Mouse (Mus musculus): Measurements from ENCODE around the gene Gm20388. TPM values are rescaled to one million over a fixed set of nuclear protein-coding genes. Genes with fewer than 3 reads are reported as not detected.

Gm20388 gene
- total and polyA plus RNA-seq, 2 experiments from 2014 or later, result 17.3 TPM; not detected in 1

DNA sequence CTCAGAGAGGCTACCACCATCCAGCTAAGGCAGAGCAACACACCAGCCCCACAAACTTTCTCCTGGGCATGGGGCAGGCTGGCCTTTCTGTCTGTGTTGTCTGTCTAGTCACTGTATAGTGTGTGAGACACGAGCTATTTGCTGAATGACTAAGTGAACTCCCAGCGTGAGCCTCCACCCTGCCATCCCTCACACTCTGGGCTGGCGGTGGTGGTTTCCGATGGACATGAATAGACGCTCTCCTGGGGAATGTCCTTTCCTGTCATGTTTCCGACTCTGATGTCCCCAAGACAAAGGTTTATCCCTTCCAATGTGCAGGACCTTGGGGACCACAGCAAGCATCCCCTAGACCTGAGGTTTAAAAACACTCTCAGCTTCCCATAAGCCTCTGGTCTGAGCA, 1057.7 kb downstream of the Gm20388 start:
- 37% methylated on average over 6 of the region's 6 CpGs for WGBS
- Histone ChIP-seq H3K4me1 (ENCODE audit: control insufficient read depth, insufficient read depth) (peaks cover 13% of the 10 kb centered on the region; the same call in 1 of the 2 replicates), H3K4me3 (ENCODE audit: low read depth, low read length) (no peak overlapping the region), H3K36me3 (replicated peaks; ENCODE audit: control insufficient read depth, insufficient read depth, low read length) (no peaks in the 10 kb centered on the region), H3K9me3 (replicated peaks; ENCODE audit: control insufficient read depth, low read length) (no peaks in the 10 kb centered on the region), H3K9ac (replicated peaks; ENCODE audit: low read depth, low read length) (no peak overlapping the region), H3K27ac (ENCODE audit: low read depth) (no peak overlapping the region), H3K27me3 (ENCODE audit: control insufficient read depth, insufficient read depth, low read length) (peaks cover 38% of the 10 kb centered on the region), H3K4me2 (ENCODE audit: low read depth, low read length) (no peak overlapping the region)
- no peak for TF ChIP-seq CTCF (IDR thresholded peaks at IDR 0.05; ENCODE audit: low read depth)
- no peak for TF ChIP-seq EP300 (IDR thresholded peaks at IDR 0.05; ENCODE audit: low read depth)
- DNase-seq (ENCODE audit: low spot score) (no peak), ATAC-seq (ENCODE audit: insufficient read depth, low read depth) (no peak)

DNA sequence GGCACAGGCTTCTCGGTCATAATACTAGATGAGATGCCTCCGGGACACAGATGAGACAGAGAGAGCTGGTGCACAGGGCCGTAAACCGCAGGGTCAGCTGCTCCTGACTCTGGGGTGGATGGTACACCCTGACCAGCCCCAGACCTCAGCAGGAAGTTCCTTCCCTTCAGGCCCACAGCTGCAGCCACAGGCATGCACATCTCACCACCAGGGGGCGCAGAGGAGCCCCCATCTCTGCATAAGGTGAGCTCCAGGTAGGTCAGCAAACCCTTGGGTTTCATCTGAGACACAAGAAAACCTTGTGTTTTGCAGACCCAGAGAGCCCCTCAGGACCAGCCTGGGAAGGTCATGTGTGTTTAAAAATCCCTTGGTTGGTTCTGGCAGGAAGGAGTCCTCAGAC, 1059.7 kb downstream of the Gm20388 start:
- Histone ChIP-seq H3K36me3 (replicated peaks; ENCODE audit: control insufficient read depth, insufficient read depth, low read length) (no peaks in the 10 kb centered on the region), H3K4me3 (ENCODE audit: low read depth, low read length) (no peak overlapping the region), H3K9ac (replicated peaks; ENCODE audit: low read depth, low read length) (no peak overlapping the region), H3K4me1 (ENCODE audit: control insufficient read depth, insufficient read depth) (peaks cover 13% of the 10 kb centered on the region; the same call in 1 of the 2 replicates), H3K9me3 (replicated peaks; ENCODE audit: control insufficient read depth, low read length) (no peaks in the 10 kb centered on the region), H3K4me2 (ENCODE audit: low read depth, low read length) (no peak overlapping the region), H3K27ac (ENCODE audit: low read depth) (no peak overlapping the region), H3K27me3 (ENCODE audit: control insufficient read depth, insufficient read depth, low read length) (peaks cover 36% of the 10 kb centered on the region)
- WGBS, result 35% methylated on average over 5 of the region's 5 CpGs
- peak; percentile 59 for TF ChIP-seq CTCF (IDR thresholded peaks at IDR 0.05; ENCODE audit: low read depth)
- no peak for TF ChIP-seq EP300 (IDR thresholded peaks at IDR 0.05; ENCODE audit: low read depth)
- DNase-seq (ENCODE audit: low spot score) (no peak), ATAC-seq (ENCODE audit: insufficient read depth, low read depth) (no peak)

DNA sequence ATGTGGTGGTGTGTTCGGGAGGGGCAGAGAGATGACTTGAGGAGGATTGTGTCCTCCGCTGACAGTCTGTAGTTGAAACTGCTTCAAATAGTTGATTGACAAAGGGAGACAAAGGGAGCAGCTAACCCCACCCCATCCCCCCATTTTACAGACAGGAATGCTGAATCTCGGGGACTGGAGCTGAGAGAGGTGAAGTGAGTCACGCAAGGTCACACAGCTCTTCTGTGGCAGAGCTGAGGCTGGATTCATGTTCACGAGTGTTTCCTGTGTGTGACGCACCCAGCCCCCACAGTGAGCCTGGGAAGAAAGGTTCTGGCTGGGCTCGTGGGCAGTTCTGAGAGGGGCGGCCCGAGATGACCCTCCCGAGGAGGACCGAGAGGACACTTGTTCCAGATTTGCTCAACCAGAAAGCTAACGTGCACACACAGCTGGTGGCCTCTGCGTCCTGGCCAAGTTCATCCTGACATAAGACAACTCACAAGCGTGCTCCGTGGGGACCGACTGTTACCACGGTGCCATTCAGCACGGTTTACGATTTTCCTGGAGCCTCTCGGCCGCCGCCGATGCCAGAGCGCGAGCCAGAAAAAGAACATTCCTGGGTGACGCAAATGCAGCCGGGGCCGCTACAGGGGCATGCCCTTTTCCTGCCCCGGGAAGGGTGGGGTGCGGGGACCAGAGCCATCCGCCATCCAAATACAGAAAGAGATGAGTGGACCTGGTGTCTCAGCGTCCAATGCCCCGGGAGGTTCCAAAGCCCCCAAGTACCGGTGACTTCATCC, 1061.2 kb downstream of the Gm20388 start:
- H3K27me3 ChIP-seq (ENCODE audit: control insufficient read depth, insufficient read depth, low read length), result peaks cover 36% of the 10 kb centered on the region
- H3K9me3 ChIP-seq (replicated peaks; ENCODE audit: control insufficient read depth, low read length), result no peaks in the 10 kb centered on the region
- H3K4me1 ChIP-seq (ENCODE audit: control insufficient read depth, insufficient read depth), result peaks cover 13% of the 10 kb centered on the region; the same call in 1 of the 2 replicates
- ATAC-seq (ENCODE audit: insufficient read depth, low read depth), result peak; percentile 84
- DNase-seq (ENCODE audit: low spot score), result peak; percentile 74
- TF ChIP-seq CTCF (IDR thresholded peaks at IDR 0.05; ENCODE audit: low read depth) (no peak), EP300 (IDR thresholded peaks at IDR 0.05; ENCODE audit: low read depth) (no peak)
- peak overlapping the region; percentile 3 for H3K27ac ChIP-seq (ENCODE audit: low read depth)
- peak overlapping the region; percentile 17; the same call in 1 of the 2 replicates for H3K9ac ChIP-seq (replicated peaks; ENCODE audit: low read depth, low read length)
- H3K36me3 ChIP-seq (replicated peaks; ENCODE audit: control insufficient read depth, insufficient read depth, low read length), result no peaks in the 10 kb centered on the region
- WGBS, result 11% methylated on average over 34 of the region's 34 CpGs
- H3K4me3 ChIP-seq (ENCODE audit: low read depth, low read length), result peak overlapping the region; percentile 43
- H3K4me2 ChIP-seq (ENCODE audit: low read depth, low read length), result peak overlapping the region; percentile 78

DNA sequence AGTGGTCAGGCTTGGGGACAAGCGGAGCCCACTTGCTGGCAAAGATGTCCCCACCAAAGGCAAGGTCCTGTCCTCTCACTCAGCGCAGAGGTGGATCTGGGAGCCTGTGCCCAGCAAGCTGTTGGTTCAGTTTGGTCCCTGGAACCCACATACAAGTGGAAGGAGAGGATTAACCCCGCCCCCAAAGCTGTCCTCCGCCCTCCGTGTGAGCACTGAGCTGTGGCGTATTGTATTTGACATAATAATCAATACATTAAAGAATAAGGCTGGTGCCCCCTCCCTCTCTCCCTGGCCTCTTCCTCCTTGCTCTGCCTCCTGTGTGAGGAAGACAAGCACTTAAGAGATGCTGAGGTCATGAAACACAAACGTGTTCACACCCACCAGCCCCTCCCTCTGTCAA, 1062.4 kb downstream of the Gm20388 start:
- 33% methylated on average over 7 of the region's 7 CpGs for WGBS
- Histone ChIP-seq H3K27me3 (ENCODE audit: control insufficient read depth, insufficient read depth, low read length) (peaks cover 33% of the 10 kb centered on the region), H3K27ac (ENCODE audit: low read depth) (no peak overlapping the region), H3K4me1 (ENCODE audit: control insufficient read depth, insufficient read depth) (peaks cover 13% of the 10 kb centered on the region; the same call in 1 of the 2 replicates), H3K9me3 (replicated peaks; ENCODE audit: control insufficient read depth, low read length) (no peaks in the 10 kb centered on the region), H3K9ac (replicated peaks; ENCODE audit: low read depth, low read length) (no peak overlapping the region), H3K4me3 (ENCODE audit: low read depth, low read length) (no peak overlapping the region), H3K36me3 (replicated peaks; ENCODE audit: control insufficient read depth, insufficient read depth, low read length) (no peaks in the 10 kb centered on the region), H3K4me2 (ENCODE audit: low read depth, low read length) (no peak overlapping the region)
- TF ChIP-seq EP300 (IDR thresholded peaks at IDR 0.05; ENCODE audit: low read depth), result no peak
- no peak for TF ChIP-seq CTCF (IDR thresholded peaks at IDR 0.05; ENCODE audit: low read depth)
- ATAC-seq (ENCODE audit: insufficient read depth, low read depth) (no peak), DNase-seq (ENCODE audit: low spot score) (no peak)

DNA sequence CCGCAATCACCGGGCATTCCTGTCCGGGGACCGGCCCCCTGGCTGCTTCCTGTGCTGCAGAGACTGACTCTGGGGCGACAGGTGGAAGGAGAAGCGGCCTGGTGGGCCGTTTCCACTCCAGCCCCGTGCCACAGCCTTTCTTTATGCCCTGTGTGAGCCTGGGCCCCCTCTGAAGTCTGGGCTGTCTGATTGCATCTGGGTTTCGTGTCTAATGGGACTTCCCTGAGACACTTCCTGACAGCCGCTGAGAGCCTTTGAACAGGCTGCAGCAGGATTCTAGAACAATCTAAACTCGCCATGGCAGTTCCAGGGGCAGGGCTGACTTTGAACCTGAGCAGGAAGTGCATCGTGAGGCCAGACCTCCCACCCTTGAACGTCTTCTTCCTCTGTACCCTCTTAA, 1066.5 kb downstream of the Gm20388 start:
- ATAC-seq (ENCODE audit: insufficient read depth, low read depth), result no peak
- no peak for DNase-seq (ENCODE audit: low spot score)
- Histone ChIP-seq H3K4me3 (ENCODE audit: low read depth, low read length) (no peak overlapping the region), H3K27me3 (ENCODE audit: control insufficient read depth, insufficient read depth, low read length) (peaks cover 17% of the 10 kb centered on the region), H3K36me3 (replicated peaks; ENCODE audit: control insufficient read depth, insufficient read depth, low read length) (no peaks in the 10 kb centered on the region), H3K9ac (replicated peaks; ENCODE audit: low read depth, low read length) (no peak overlapping the region), H3K27ac (ENCODE audit: low read depth) (no peak overlapping the region), H3K4me1 (ENCODE audit: control insufficient read depth, insufficient read depth) (peaks cover 7% of the 10 kb centered on the region; the same call in 1 of the 2 replicates), H3K4me2 (ENCODE audit: low read depth, low read length) (no peak overlapping the region), H3K9me3 (replicated peaks; ENCODE audit: control insufficient read depth, low read length) (no peaks in the 10 kb centered on the region)
- 69% methylated on average over 13 of the region's 13 CpGs for WGBS
- TF ChIP-seq EP300 (IDR thresholded peaks at IDR 0.05; ENCODE audit: low read depth) (no peak), CTCF (IDR thresholded peaks at IDR 0.05; ENCODE audit: low read depth) (no peak)
